Mouse (Mus musculus) liver, embryonic 12.5 days (tissue): ENCODE data around the gene Cit. TPM values are rescaled to one million over a fixed set of nuclear protein-coding genes. Genes with fewer than 3 reads are reported as not detected.

Source experiments
- ATAC-seq: fragments of 200-750 bp; cut with Nextera tagmentation; 2 replicates; pipeline ENCODE4 v1.8.0; 2017; ENCODE audit warnings: moderate number of reproducible peaks, mild to moderate bottlenecking, moderate library complexity
- H3K27ac ChIP-seq: fragments of 300-500 bp; sonication (generic); 2 replicates; pipeline ENCODE4 v1.5.1; 2016; ENCODE audit warnings: mild to moderate bottlenecking
- H3K27me3 ChIP-seq: fragments of 300-500 bp; sonication (generic); replicated peaks from 2 replicates; pipeline ENCODE4 v1.6.1; 2016; ENCODE audit warnings: mild to moderate bottlenecking, moderate library complexity
- H3K36me3 ChIP-seq: fragments of 300-500 bp; sonication (generic); 2 replicates; pipeline ENCODE4 v1.6.1; 2016; ENCODE audit warnings: mild to moderate bottlenecking, moderate library complexity
- H3K4me1 ChIP-seq: fragments of 300-500 bp; sonication (generic); 2 replicates; pipeline ENCODE4 v1.6.1; 2016
- H3K4me2 ChIP-seq: fragments of 300-500 bp; sonication (generic); 2 replicates; pipeline ENCODE4 v1.6.1; 2016; ENCODE audit warnings: mild to moderate bottlenecking, moderate library complexity
- H3K4me3 ChIP-seq: fragments of 300-500 bp; sonication (generic); 2 replicates; pipeline ENCODE4 v1.5.1; 2016; ENCODE audit warnings: mild to moderate bottlenecking, moderate library complexity
- H3K9ac ChIP-seq: fragments of 300-500 bp; sonication (generic); 2 replicates; pipeline ENCODE4 v1.6.1; 2016; ENCODE audit warnings: mild to moderate bottlenecking, moderate library complexity
- H3K9me3 ChIP-seq: fragments of 300-500 bp; sonication (generic); replicated peaks from 2 replicates; pipeline ENCODE4 v1.6.1; 2016; ENCODE audit warnings: mild to moderate bottlenecking, moderate library complexity
- WGBS: fragments of 180-500 bp; shearing (Covaris S2); methylation state at CpG from one replicate; pipeline ENCODE4 v1.1.7; 2016; ENCODE audit not compliant: insufficient replicate concordance; 5-methylcytosine and 5-hydroxymethylcytosine counted together
- polyA plus RNA-seq: library from polyadenylated mRNA; unstranded; fragments of >200 nt; fragmentation: Nextera tagmentation; extraction: Ambion mirVana; gene quantifications from 2 replicates; pipeline ENCODE4 v1.2.1, GENCODE M21; 2016

The Cit gene
- polyA plus RNA-seq, 1 experiment from 2014 or later: 55.8 TPM

DNA sequence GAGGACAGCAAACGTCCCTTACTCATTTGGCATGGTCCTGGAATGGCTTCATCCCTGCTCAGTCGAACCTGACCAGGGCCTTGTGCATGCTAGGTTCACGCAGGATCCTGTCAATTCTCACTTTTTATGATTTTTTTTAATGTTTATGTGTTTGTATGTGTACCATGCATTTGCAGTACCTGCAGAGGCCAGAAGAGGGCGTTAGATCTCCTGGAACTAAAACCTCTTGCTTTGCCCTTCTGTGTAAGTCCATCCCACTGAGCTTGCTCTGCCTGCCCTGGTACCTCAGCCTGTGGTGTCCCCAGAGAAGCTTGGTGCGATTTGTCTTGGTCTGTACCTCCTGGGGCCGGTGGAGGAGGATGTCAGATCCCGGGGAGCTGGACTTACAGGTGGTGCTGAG is 105.9 kb downstream of the Cit start:
- no peak overlapping the region for H3K9ac ChIP-seq
- WGBS: 78% methylated on average over 7 of the region's 7 CpGs
- no peak for ATAC-seq
- no peak overlapping the region for H3K27ac ChIP-seq
- H3K9me3 ChIP-seq: peaks cover 47% of the 10 kb centered on the region
- H3K36me3 ChIP-seq: peaks cover 100% of the 10 kb centered on the region
- no peak overlapping the region for H3K4me3 ChIP-seq
- no peaks in the 10 kb centered on the region for H3K27me3 ChIP-seq
- H3K4me1 ChIP-seq: peaks cover 42% of the 10 kb centered on the region
- no peak overlapping the region for H3K4me2 ChIP-seq

DNA sequence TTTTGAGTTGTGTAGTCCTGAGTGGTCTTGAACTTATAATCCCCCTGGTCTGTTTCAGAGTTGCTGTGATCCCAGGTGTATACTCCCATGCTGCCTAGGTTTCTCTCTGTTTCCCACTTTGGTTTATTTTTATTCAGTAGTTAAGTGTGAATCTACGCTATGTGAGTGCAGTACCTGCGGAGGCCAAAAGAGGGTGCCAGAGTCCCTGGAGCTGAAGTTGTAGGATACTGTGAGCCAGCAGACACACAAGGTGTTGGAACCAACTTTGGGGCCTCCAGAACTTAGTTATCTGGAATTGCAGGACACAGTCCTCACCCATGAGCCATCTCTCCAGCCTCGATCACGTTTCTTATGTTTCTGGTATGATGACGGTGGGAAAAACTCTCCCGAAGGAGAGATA is 108.1 kb downstream of the Cit start:
- ATAC-seq: no peak
- Histone ChIP-seq H3K4me2 (no peak overlapping the region), H3K9ac (no peak overlapping the region), H3K4me1 (peaks cover 33% of the 10 kb centered on the region), H3K4me3 (no peak overlapping the region), H3K36me3 (peaks cover 100% of the 10 kb centered on the region), H3K27ac (no peak overlapping the region), H3K27me3 (no peaks in the 10 kb centered on the region), H3K9me3 (peaks cover 62% of the 10 kb centered on the region)
- WGBS: 90% methylated on average over 6 of the region's 6 CpGs

DNA sequence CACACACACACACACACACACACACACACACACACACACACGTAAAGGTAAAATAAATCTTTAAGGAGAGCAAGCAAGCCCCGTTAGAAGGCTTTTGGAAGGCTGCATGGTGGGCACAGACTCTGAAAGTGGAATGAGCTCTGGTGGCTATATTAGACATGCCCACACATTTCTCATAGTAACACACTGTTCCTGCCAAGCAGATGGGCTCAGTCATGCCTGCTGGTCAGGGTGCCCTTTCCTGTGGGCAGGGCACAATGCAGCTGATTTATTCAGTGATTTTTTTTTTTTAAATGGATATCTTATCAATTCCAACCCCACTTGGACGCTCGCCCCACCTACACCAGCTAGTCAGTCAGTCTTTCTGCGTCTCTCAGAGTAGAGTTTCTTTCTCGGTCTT is 109.0 kb downstream of the Cit start:
- no peak overlapping the region for H3K4me2 ChIP-seq
- no peak overlapping the region for H3K9ac ChIP-seq
- H3K27ac ChIP-seq: no peak overlapping the region
- H3K4me3 ChIP-seq: no peak overlapping the region
- H3K4me1 ChIP-seq: peaks cover 33% of the 10 kb centered on the region
- H3K9me3 ChIP-seq: peaks cover 62% of the 10 kb centered on the region
- no peaks in the 10 kb centered on the region for H3K27me3 ChIP-seq
- 91% methylated on average over 6 of the region's 6 CpGs for WGBS
- ATAC-seq: no peak
- peaks cover 100% of the 10 kb centered on the region for H3K36me3 ChIP-seq

DNA sequence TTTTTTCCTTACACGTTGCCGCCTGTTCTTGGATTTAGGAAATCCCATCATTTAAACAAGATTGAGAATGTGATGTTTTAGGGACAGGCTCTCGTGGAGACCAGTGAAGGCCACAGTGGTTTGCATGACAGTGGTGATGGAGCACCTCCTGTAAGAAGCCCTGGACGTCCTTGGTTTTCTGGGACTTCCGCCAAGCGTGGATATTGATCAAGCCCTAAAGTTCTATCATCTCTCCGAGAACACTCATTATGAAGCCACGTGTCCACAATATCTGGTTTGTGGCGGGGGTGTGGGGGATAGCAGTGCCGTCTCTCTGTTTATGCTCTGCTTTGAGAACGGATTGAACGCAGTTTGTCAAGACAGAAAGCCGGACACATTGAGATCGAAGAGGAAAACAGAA is 109.5 kb downstream of the Cit start:
- H3K4me1 ChIP-seq: peaks cover 33% of the 10 kb centered on the region
- H3K27ac ChIP-seq: no peak overlapping the region
- H3K4me3 ChIP-seq: no peak overlapping the region
- H3K27me3 ChIP-seq: no peaks in the 10 kb centered on the region
- no peak overlapping the region for H3K9ac ChIP-seq
- peaks cover 100% of the 10 kb centered on the region for H3K36me3 ChIP-seq
- no peak for ATAC-seq
- 92% methylated on average over 14 of the region's 14 CpGs for WGBS
- peaks cover 62% of the 10 kb centered on the region for H3K9me3 ChIP-seq
- no peak overlapping the region for H3K4me2 ChIP-seq

DNA sequence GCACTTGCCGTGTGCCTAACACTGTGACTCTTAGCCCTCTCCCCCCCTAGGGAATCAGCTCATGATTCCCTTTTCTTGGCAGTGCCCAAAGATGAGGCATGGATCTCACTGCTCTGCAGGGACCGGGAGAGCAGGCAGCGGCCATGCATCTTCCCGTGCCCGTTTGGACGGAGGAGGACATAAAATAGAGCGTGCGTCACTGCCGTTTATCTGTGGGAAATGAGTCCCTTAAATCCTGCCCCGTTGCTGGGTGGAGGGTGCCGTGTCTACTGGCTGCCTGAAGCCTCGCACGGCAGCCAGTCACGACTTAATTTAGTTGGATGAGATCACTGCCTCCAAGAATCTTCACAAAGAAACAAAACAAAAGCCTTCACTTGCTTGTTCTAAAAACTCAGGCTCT is 110.1 kb downstream of the Cit start:
- Histone ChIP-seq H3K9me3 (peaks cover 62% of the 10 kb centered on the region), H3K27ac (no peak overlapping the region), H3K9ac (no peak overlapping the region), H3K4me1 (peaks cover 29% of the 10 kb centered on the region), H3K36me3 (peaks cover 100% of the 10 kb centered on the region), H3K4me2 (no peak overlapping the region), H3K27me3 (no peaks in the 10 kb centered on the region), H3K4me3 (no peak overlapping the region)
- WGBS: 95% methylated on average over 14 of the region's 14 CpGs
- no peak for ATAC-seq

DNA sequence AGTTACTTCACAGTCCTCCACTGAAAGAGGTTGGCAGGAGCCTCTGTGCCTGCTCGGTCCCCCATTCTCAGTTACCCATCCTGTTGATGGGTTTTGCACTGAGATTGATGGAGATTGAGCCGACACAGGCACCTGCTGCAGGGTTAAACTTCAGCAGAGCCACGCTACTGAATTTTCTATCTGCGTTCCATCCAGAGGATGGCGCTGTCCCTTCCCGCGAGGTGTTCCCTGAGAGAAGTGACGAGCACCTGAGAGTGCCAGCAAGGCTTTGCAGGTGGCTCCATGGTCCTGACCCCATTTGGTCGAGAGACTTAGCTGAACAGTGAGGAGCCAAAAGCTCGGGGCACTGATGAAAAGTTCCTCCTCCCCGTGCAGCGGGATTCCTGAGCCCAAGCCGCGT is 111.0 kb downstream of the Cit start:
- Histone ChIP-seq H3K36me3 (peaks cover 100% of the 10 kb centered on the region), H3K9me3 (peaks cover 59% of the 10 kb centered on the region), H3K4me2 (no peak overlapping the region), H3K27me3 (no peaks in the 10 kb centered on the region), H3K9ac (no peak overlapping the region), H3K4me1 (peaks cover 28% of the 10 kb centered on the region), H3K27ac (no peak overlapping the region), H3K4me3 (no peak overlapping the region)
- no peak for ATAC-seq
- 97% methylated on average over 14 of the region's 14 CpGs for WGBS

DNA sequence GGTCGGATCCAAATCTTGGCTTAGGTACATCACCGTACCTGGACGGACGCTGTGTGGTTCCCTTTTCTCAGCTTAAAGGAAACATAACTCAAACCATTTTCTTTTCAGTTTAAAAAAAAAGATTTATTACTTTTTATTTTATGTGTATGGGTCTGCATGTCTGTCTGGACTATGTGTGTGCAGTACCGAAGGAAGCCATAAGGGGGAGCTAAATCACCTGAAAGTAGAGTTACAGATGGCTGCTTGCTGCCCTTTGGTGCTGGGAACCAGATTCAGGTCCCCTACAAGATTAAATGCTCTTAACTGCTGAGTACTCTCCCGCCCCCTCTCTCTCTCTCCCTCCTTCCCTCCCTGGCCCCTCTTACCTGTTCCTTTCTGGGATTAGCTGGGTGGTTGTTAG is 112.1 kb downstream of the Cit start:
- Histone ChIP-seq H3K27ac (peak overlapping the region; percentile 49), H3K9me3 (peaks cover 51% of the 10 kb centered on the region), H3K4me1 (peaks cover 28% of the 10 kb centered on the region), H3K36me3 (peaks cover 100% of the 10 kb centered on the region), H3K9ac (no peak overlapping the region), H3K27me3 (no peaks in the 10 kb centered on the region), H3K4me3 (no peak overlapping the region), H3K4me2 (no peak overlapping the region)
- ATAC-seq: no peak
- WGBS: 96% methylated on average over 6 of the region's 6 CpGs

DNA sequence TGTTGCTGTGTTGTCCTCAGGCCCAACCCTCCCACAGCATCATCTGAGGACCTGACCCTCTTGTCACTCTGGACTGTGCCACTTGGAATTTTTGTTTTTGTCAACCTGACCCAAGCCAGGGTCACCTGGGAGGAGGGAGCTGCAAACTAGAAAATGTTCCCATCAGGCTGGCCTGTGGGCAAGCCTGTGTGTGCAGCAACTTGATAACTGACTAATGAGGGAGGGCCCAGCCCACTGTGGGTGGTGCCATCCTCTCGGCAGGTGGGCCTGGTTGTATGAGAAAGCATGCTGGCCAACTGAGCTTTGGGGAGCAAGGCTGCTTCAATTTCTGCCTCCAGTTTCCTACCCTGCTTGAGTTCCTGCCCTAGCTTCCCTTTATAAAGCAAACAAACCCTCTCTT is 113.3 kb downstream of the Cit start:
- Histone ChIP-seq H3K9ac (0 out of 2 replicates have a peak overlapping the region, but pooled peaks have one; percentile 30), H3K27me3 (no peaks in the 10 kb centered on the region), H3K4me3 (0 out of 2 replicates have a peak overlapping the region, but pooled peaks have one; percentile 9), H3K36me3 (peaks cover 100% of the 10 kb centered on the region), H3K27ac (peak overlapping the region; percentile 81), H3K4me1 (peaks cover 28% of the 10 kb centered on the region), H3K4me2 (peak overlapping the region; percentile 51), H3K9me3 (peaks cover 41% of the 10 kb centered on the region)
- ATAC-seq: peak; percentile 93
- WGBS: 29% methylated on average over 1 of the region's 1 CpGs

DNA sequence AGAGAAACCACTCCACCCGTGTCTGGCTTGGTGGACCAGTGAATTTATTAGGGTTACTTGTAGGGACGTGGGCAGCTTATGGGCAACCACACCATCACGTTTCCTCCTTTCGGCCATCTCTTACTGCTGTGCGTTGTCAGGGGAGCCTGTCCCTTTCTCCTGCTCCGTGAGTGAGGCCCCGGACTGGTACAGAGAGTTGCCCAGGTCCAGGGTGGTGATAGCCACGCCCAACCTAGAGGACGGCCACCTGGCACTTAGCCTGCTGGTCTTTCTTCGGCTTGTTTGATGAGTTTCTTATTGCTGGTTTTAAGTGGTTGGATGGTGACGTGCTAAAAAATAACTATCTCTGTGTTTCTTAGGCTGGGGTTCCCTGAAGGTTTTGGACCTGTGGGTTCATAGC is 113.7 kb downstream of the Cit start:
- Histone ChIP-seq H3K36me3 (peaks cover 100% of the 10 kb centered on the region), H3K27ac (peak overlapping the region; percentile 81), H3K4me3 (0 out of 2 replicates have a peak overlapping the region, but pooled peaks have one; percentile 9), H3K9me3 (peaks cover 36% of the 10 kb centered on the region), H3K4me2 (peak overlapping the region; percentile 51), H3K27me3 (no peaks in the 10 kb centered on the region), H3K9ac (no peak overlapping the region), H3K4me1 (peaks cover 28% of the 10 kb centered on the region)
- ATAC-seq: peak; percentile 44
- WGBS: 82% methylated on average over 11 of the region's 11 CpGs

DNA sequence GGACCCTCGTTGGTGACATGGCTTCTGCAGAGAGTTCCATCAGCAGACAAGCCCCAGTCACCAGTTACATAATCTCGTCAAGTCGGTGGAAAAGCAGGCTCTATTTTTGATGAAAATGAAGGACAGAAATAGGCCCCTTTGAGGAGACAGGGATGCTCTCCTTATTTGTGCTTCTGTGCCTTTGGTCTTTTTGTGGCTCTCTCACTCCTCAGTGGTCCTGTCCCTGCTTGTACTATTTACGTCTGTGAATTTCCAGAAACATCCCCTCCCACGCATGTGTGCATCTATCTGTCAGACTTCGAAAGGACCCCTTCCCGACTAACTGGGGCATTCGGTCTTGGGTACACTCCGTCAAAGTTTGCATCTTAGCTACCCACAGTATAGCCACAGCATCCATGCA is 116.7 kb downstream of the Cit start:
- Histone ChIP-seq H3K27ac (no peak overlapping the region), H3K4me2 (no peak overlapping the region), H3K4me1 (peaks cover 27% of the 10 kb centered on the region), H3K9ac (no peak overlapping the region), H3K4me3 (no peak overlapping the region), H3K36me3 (peaks cover 100% of the 10 kb centered on the region), H3K9me3 (peaks cover 6% of the 10 kb centered on the region), H3K27me3 (no peaks in the 10 kb centered on the region)
- WGBS: 87% methylated on average over 9 of the region's 9 CpGs
- ATAC-seq: no peak

DNA sequence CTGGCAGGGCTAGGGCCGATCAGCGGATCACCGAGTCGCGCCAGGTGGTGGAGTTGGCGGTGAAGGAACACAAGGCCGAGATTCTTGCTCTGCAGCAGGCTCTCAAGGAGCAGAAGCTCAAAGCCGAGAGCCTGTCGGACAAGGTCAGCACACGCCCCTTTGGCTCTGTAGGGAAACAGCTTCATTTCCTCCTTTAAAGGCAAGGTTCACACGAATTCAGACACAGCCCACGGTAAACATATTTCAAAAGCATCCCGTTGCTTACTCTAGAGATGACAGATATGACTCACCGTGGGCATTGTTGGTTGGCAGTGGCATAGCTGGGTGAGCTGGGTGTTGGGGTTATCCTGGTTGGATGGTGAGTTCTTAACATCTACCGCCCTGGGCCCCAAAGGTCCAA is 126.2 kb downstream of the Cit start:
- Histone ChIP-seq H3K4me3 (no peak overlapping the region), H3K9me3 (no peaks in the 10 kb centered on the region), H3K4me2 (no peak overlapping the region), H3K27me3 (no peaks in the 10 kb centered on the region), H3K27ac (no peak overlapping the region), H3K4me1 (no peaks in the 10 kb centered on the region), H3K9ac (no peak overlapping the region), H3K36me3 (peaks cover 100% of the 10 kb centered on the region)
- no peak for ATAC-seq
- 91% methylated on average over 15 of the region's 15 CpGs for WGBS

DNA sequence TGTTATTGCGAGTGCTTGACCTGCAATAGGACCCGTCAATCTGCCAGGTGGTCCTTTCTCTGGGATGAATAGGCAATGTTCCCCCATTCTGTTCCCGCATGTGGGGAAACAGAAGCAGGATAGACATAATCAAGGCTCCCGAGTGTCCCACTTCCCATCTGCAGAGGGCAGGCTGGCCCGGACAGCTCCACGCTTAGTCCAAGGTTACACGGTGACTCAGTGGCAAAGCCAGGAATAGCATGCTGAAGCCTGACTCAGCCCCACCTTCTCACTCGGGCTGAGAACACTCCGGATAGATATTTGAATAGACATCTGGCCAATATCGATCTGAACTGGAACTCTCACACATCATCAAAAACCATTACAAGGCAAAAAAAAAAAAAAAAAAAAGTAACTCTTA is 130.6 kb downstream of the Cit start:
- Histone ChIP-seq H3K36me3 (peaks cover 100% of the 10 kb centered on the region), H3K9ac (no peak overlapping the region), H3K27ac (no peak overlapping the region), H3K9me3 (no peaks in the 10 kb centered on the region), H3K4me2 (no peak overlapping the region), H3K27me3 (no peaks in the 10 kb centered on the region), H3K4me1 (peaks cover 23% of the 10 kb centered on the region), H3K4me3 (no peak overlapping the region)
- ATAC-seq: no peak
- 93% methylated on average over 10 of the region's 10 CpGs for WGBS

DNA sequence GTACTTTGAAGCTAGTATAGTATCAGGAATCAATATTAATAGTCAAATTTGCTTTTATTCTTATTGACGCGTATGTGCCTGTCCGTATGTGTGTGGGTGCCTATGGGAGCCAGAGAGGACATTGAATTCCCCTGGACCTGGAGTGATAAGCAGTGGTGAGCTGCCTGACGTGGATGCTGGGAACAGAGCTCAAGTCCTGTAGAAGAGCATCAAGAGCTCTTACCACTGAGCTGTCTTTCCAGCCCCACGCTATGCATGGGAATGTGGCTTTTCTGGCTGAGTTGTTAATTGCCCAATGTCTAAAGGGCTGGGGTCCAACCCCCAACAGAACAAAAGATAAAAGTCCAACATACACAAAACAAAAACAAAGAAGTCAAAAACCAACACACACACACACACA is 131.4 kb downstream of the Cit start:
- no peak overlapping the region for H3K4me2 ChIP-seq
- peaks cover 99% of the 10 kb centered on the region for H3K36me3 ChIP-seq
- no peak for ATAC-seq
- no peak overlapping the region for H3K9ac ChIP-seq
- no peak overlapping the region for H3K27ac ChIP-seq
- no peaks in the 10 kb centered on the region for H3K9me3 ChIP-seq
- no peaks in the 10 kb centered on the region for H3K27me3 ChIP-seq
- 89% methylated on average over 5 of the region's 5 CpGs for WGBS
- peaks cover 23% of the 10 kb centered on the region for H3K4me1 ChIP-seq
- H3K4me3 ChIP-seq: no peak overlapping the region
